Mouse (Mus musculus): ENCODE measurements around the gene Itprip.
"Not testable (repeated sequence)": the region's sequence is repeated elsewhere in the genome, so short reads cannot be mapped to it uniquely, and the experiment has no call there.

Itprip gene

DNA sequence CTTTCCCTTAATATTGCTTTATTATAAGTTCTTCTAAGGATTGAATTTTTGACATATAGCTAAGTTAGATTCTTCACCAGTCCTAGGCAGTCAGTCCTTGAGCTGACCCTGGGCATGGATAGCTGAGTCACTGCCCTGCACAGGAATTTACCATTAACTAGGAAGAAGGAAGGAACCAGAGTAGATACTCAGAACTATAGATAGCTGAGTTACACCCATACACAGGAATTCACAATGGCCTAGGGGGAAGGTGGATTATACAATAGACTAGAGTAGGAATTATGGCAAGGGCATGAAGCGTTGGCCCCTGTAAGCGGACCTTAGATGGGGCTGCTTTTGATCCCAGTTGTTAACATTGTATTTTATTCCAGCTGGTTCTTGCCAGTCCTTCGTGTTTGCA lies 67.0 kb downstream of the Itprip start:
- not testable (repeated sequence) for DNase-seq

GRCm38 (mm10) chr19:47849735-47850134 lies 69.4 kb downstream of the Itprip start:
- no peak for DNase-seq
